Mouse (Mus musculus) liver, embryonic 14.5 days (tissue): ENCODE results near the gene Pxmp2.

ENCODE experiments used
- CTCF ChIP-seq: IDR thresholded peaks from 2 replicates; pipeline ENCODE4 v1.5.1; 2016; ENCODE audit warnings: antibody characterized with exemption, low read depth, control low read depth
- EP300 ChIP-seq: IDR thresholded peaks from 2 replicates; pipeline ENCODE4 v1.6.1; 2016; ENCODE audit warnings: antibody characterized with exemption, low read depth

- TF ChIP-seq CTCF (no peak), EP300 (no peak)
These were observed 22.9 kb upstream of the Pxmp2 start for GRCm38 (mm10) chr5:110308861-110309260.
